Mouse (Mus musculus) embryonic facial prominence, embryonic 15.5 days (tissue): ENCODE results near the gene Steap3. TPM values are rescaled to one million over a fixed set of nuclear protein-coding genes. Genes with fewer than 3 reads are reported as not detected.

Experiments
- ATAC-seq: fragments of 200-750 bp; cut with Nextera tagmentation; 2 replicates; pipeline ENCODE4 v1.8.0; 2017; ENCODE audit warnings: low read depth, moderate TSS enrichment; ENCODE audit not compliant: insufficient number of reproducible peaks, low FRiP score, low TSS enrichment
- H3K27ac ChIP-seq: fragments of 300-500 bp; sonication (generic); replicated peaks from 2 replicates; pipeline ENCODE4 v1.5.1; 2015; ENCODE audit warnings: mild to moderate bottlenecking, inconsistent platforms
- H3K27me3 ChIP-seq: fragments of 300-500 bp; sonication (generic); 2 replicates; pipeline ENCODE4 v1.6.1; 2015; ENCODE audit warnings: inconsistent platforms
- H3K36me3 ChIP-seq: fragments of 300-500 bp; sonication (generic); 2 replicates; pipeline ENCODE4 v1.6.1; 2015; ENCODE audit warnings: mild to moderate bottlenecking, inconsistent platforms
- H3K4me1 ChIP-seq: fragments of 300-500 bp; sonication (generic); 2 replicates; pipeline ENCODE4 v1.6.1; 2015; ENCODE audit warnings: inconsistent platforms
- H3K4me2 ChIP-seq: fragments of 300-500 bp; sonication (generic); replicated peaks from 2 replicates; pipeline ENCODE4 v1.6.1; 2015; ENCODE audit warnings: mild to moderate bottlenecking, inconsistent platforms
- H3K4me3 ChIP-seq: fragments of 300-500 bp; sonication (generic); replicated peaks from 2 replicates; pipeline ENCODE4 v1.5.1; 2015; ENCODE audit warnings: mild to moderate bottlenecking, inconsistent platforms
- H3K9ac ChIP-seq: fragments of 300-500 bp; sonication (generic); 2 replicates; pipeline ENCODE4 v1.6.1; 2015; ENCODE audit warnings: inconsistent platforms
- H3K9me3 ChIP-seq: fragments of 300-500 bp; sonication (generic); replicated peaks from 2 replicates; pipeline ENCODE4 v1.6.1; 2016; ENCODE audit warnings: inconsistent platforms
- WGBS: fragments of 180-500 bp; shearing (Covaris S2); methylation state at CpG from one replicate; pipeline ENCODE4 v1.1.7; 2015; 5-methylcytosine and 5-hydroxymethylcytosine counted together
- polyA plus RNA-seq: library from polyadenylated mRNA; unstranded; fragments of >200 nt; fragmentation: Nextera tagmentation; extraction: Ambion mirVana; gene quantifications from 2 replicates; pipeline ENCODE4 v1.2.1, GENCODE M21; 2015

The Steap3 gene
- polyA plus RNA-seq, 1 experiment from 2014 or later: 7.9 TPM

DNA sequence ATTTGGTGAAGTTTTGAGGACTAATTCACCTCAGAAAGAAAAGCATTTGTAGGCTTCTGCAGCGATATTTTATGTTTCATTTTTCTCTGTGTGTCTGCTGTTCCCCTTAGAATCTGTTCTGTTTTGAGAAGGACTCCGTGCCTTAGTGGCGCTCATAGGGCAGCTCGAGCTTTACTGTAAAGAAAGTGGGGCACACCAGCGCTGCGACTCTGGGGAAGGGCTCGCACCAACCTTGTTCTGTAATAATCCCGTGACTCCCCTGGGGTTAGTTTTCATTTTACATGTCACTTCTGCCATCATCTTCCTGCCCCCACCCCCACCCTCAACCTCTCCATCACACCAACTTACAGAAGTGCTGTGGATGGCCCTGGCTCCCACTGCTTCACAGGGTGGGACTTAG, 95.4 kb downstream of the Steap3 start:
- Histone ChIP-seq H3K27me3 (no peaks in the 10 kb centered on the region), H3K9ac (no peak overlapping the region), H3K27ac (no peak overlapping the region), H3K9me3 (no peaks in the 10 kb centered on the region), H3K4me1 (no peaks in the 10 kb centered on the region), H3K4me2 (no peak overlapping the region), H3K4me3 (no peak overlapping the region), H3K36me3 (no peaks in the 10 kb centered on the region)
- ATAC-seq: no peak
- 92% methylated on average over 8 of the region's 8 CpGs for WGBS

DNA sequence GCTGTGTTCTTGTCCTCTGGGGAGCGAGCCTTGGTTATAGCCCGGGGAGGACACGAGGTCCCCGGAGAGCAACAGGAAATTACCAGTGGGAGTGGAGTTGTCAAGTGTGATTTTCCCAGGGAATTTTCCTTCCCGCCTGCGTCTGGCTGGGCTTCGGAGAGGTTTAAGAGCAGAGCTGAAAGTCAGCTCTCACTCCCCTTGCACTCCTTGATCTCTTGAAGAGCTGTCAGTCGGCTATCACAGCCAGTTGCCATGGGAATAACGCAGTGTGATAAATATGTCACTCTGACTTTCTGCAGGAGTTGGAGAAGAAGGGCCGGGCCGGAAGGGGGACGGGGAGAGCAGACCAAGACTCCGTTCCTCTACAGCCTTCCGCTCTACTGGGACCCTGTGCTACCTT, 96.2 kb downstream of the Steap3 start:
- Histone ChIP-seq H3K9ac (no peak overlapping the region), H3K4me3 (no peak overlapping the region), H3K4me1 (no peaks in the 10 kb centered on the region), H3K36me3 (no peaks in the 10 kb centered on the region), H3K27ac (no peak overlapping the region), H3K4me2 (no peak overlapping the region), H3K27me3 (no peaks in the 10 kb centered on the region), H3K9me3 (no peaks in the 10 kb centered on the region)
- WGBS: 37% methylated on average over 14 of the region's 14 CpGs
- no peak for ATAC-seq

DNA sequence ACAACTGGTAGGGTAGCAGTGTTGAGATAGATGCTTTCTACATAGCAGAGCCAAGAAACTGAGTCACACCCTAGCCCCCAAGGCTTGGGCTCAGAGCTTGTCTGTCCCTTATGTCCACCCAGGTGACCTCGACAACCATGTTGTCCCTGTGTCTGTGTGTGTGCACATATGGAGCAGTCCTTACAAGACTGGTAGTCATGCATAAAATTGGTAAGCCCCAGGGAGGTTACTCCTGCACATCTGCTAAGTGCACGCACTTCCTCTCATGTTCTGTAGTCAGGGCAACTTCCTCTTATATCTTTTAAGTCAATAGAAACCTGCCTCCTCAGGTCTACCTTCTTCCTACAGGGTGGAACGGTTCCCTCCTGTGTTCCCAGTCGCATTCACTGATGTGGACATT, 97.5 kb downstream of the Steap3 start:
- H3K4me2 ChIP-seq: no peak overlapping the region
- no peak overlapping the region for H3K9ac ChIP-seq
- no peaks in the 10 kb centered on the region for H3K9me3 ChIP-seq
- no peaks in the 10 kb centered on the region for H3K36me3 ChIP-seq
- no peak overlapping the region for H3K27ac ChIP-seq
- H3K27me3 ChIP-seq: no peaks in the 10 kb centered on the region
- H3K4me3 ChIP-seq: no peak overlapping the region
- no peak for ATAC-seq
- no peaks in the 10 kb centered on the region for H3K4me1 ChIP-seq
- 81% methylated on average over 4 of the region's 4 CpGs for WGBS

DNA sequence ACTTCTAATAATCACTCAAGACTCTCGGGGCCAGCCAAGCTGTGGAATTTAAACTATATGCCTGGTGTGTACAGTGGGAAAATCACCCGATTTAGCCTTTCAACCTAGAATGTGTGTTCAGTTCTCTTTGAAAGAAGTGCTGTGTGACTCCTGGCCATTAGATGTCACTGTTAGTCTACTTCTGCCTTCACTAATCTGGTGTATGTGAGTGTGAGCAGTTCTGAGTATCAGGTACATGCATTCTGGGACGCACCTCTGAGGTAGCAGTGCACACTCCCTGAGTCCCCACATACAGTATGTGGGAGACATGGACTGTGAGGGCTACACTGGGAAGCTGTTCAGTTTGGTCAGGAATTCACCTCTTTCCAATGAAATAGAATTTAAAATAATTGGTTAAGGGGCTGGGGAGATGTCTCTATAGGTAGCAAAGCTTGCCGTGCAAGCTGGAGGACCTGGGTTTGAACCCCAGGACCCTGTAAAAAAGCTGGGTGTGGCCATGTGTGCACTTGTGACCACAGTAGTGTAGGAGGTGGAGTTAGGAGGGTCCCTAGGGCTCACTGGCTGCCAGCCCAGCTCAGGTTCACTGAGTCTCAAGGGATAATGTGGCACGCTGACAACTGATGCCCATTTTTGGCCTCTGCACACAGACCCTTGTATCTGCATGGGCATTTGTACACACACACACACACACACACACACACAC, 100.5 kb downstream of the Steap3 start:
- Histone ChIP-seq H3K36me3 (no peaks in the 10 kb centered on the region), H3K27ac (no peak overlapping the region), H3K9ac (no peak overlapping the region), H3K4me1 (no peaks in the 10 kb centered on the region), H3K4me2 (no peak overlapping the region), H3K27me3 (no peaks in the 10 kb centered on the region), H3K9me3 (no peaks in the 10 kb centered on the region), H3K4me3 (no peak overlapping the region)
- ATAC-seq: no peak; the same call in 1 of the 2 replicates
- 61% methylated on average over 5 of the region's 5 CpGs for WGBS

DNA sequence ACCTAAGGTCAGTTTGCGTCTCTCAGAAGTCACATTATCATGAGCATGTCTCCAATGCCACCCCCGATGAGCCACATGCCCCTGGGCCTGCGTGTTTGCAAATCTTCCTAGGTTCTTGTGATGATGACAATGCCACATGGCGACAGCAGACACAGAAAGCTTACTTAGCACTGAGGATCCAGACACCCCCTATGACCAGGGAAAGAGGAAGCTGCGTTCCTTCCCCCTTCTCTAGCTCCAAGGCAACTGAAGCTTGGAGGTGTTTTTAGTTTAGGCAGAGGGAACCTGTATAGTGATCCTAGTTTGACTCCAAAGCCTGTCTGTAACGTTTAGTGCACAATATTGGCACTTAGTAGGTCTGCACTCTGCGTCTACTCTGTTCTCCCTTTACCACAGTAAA, 102.2 kb downstream of the Steap3 start:
- no peak overlapping the region for H3K4me2 ChIP-seq
- 86% methylated on average over 7 of the region's 7 CpGs for WGBS
- no peak overlapping the region for H3K9ac ChIP-seq
- H3K9me3 ChIP-seq: no peaks in the 10 kb centered on the region
- no peaks in the 10 kb centered on the region for H3K36me3 ChIP-seq
- H3K4me1 ChIP-seq: no peaks in the 10 kb centered on the region
- H3K27ac ChIP-seq: no peak overlapping the region
- H3K27me3 ChIP-seq: no peaks in the 10 kb centered on the region
- no peak for ATAC-seq
- no peak overlapping the region for H3K4me3 ChIP-seq

DNA sequence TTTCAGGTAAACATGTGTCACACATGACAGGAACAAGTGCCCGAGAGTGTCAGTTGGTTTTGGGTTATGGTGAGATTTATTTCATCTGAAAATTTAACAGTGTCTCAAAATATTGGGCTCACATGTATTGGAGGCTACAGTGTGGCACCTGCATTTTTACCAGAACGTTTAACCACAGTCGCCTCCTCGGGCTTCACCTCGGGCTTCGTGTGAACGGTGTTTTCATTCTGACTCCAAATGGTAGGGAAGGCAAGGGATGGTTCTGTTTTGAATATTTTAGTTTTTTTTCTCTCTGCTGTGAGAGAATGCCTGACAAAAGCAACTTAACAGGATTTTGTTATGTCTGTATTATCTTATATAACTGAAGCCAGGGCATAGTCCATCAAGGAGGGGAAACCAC, 103.8 kb downstream of the Steap3 start:
- Histone ChIP-seq H3K9ac (no peak overlapping the region), H3K4me1 (no peaks in the 10 kb centered on the region), H3K4me2 (no peak overlapping the region), H3K4me3 (no peak overlapping the region), H3K9me3 (no peaks in the 10 kb centered on the region), H3K27ac (no peak overlapping the region), H3K27me3 (no peaks in the 10 kb centered on the region), H3K36me3 (no peaks in the 10 kb centered on the region)
- 81% methylated on average over 7 of the region's 7 CpGs for WGBS
- no peak for ATAC-seq

DNA sequence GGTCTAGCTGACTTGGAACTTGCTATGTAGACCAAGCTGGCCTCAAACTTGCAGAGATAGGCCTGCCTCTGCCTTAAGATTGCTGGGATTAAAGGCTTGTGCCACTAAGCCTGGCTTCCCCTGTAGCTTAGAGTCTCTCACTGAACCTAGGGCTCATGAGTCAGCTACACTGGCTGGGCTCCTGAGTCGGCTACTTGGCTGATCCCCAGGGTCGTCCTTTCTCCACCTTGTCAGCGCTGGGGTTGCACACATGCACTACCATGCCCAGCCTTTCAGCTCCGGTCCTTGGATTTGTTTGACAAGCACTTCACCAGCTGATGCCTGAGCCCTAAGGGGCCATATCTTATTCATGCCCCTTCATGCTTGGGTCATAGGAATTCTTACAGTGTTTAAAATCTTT, 104.5 kb downstream of the Steap3 start:
- Histone ChIP-seq H3K27me3 (no peaks in the 10 kb centered on the region), H3K4me1 (no peaks in the 10 kb centered on the region), H3K4me3 (no peak overlapping the region), H3K27ac (no peak overlapping the region), H3K9ac (no peak overlapping the region), H3K4me2 (no peak overlapping the region), H3K36me3 (no peaks in the 10 kb centered on the region), H3K9me3 (no peaks in the 10 kb centered on the region)
- no peak for ATAC-seq
- 56% methylated on average over 4 of the region's 4 CpGs for WGBS

DNA sequence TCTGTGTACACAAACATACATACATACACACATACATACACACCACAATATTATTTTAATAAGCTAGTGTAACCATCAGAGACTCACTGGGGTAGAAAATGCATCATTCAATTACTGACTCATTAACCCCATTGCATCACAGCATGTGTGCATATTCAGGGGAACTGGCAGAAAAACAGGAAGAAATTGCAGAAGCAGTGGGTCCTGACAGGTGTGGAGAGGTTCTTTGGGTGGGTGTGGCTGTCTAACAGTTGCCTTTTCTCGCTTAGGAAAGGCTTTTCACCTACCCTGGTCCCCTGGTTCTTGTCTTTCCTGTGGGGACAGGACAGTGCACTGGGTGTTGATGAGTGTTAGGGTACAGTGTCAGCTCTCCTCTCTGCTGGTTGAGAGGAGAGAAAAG, 109.9 kb downstream of the Steap3 start:
- 61% methylated on average over 1 of the region's 1 CpGs for WGBS
- Histone ChIP-seq H3K9me3 (no peaks in the 10 kb centered on the region), H3K36me3 (no peaks in the 10 kb centered on the region), H3K4me1 (no peaks in the 10 kb centered on the region), H3K27me3 (no peaks in the 10 kb centered on the region), H3K4me3 (no peak overlapping the region), H3K27ac (no peak overlapping the region), H3K4me2 (no peak overlapping the region), H3K9ac (no peak overlapping the region)
- ATAC-seq: no peak

DNA sequence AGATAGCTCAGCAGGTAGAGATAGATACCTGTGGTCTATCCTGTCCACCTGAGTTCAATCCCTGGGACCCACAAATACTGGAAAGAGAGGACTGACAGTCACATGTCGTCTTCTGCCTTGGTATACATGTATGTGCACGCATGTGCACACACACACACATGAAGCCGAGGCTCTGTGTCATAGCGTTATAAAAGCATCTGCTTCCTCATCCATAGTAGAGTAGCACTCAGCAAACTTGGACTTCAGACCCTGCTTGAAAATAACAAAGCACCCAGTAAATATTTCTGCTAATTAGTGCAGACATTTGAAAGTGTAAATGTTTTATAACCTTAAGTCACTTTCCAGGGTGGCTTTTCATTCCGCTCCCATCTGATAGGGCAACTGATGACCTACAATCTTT, 111.0 kb downstream of the Steap3 start:
- ATAC-seq: no peak
- Histone ChIP-seq H3K9me3 (no peaks in the 10 kb centered on the region), H3K36me3 (no peaks in the 10 kb centered on the region), H3K4me2 (no peak overlapping the region), H3K27me3 (no peaks in the 10 kb centered on the region), H3K4me1 (no peaks in the 10 kb centered on the region), H3K9ac (no peak overlapping the region), H3K4me3 (no peak overlapping the region), H3K27ac (no peak overlapping the region)
- 92% methylated on average over 5 of the region's 5 CpGs for WGBS

DNA sequence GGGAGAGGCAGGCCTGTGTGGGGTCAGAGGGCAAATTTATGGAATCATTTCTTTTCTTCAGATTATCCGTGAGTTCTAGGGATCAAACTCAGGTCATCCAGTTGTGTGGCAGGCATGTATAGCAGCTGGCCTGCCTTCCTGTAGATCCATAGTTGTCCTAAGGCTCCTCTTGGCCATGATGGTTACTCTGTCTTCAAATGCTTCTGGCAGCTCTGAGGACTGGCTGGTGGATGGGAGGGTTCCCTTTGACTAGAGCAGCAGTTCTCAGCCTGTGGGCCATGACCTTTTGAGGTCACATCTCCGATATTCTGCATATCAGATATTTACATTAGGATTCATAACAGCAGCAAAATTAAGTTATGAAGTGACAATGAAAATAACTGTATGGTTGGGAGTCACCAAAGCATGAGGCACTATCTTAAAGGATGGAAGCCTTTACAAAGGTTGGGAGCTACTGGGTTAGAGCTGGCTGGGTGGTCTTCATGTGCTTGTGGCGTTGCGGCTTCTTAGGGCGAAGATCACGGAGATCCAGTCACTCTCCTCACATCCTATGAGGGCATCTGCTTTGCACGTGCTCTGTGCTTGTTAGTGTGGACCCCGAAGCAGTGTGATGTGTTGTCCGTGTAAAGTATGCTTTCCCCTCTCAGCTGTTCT, 113.9 kb downstream of the Steap3 start:
- no peaks in the 10 kb centered on the region for H3K4me1 ChIP-seq
- no peaks in the 10 kb centered on the region for H3K9me3 ChIP-seq
- H3K4me3 ChIP-seq: no peak overlapping the region
- ATAC-seq: no peak
- no peak overlapping the region for H3K9ac ChIP-seq
- WGBS: 79% methylated on average over 9 of the region's 9 CpGs
- H3K36me3 ChIP-seq: no peaks in the 10 kb centered on the region
- no peak overlapping the region for H3K27ac ChIP-seq
- H3K4me2 ChIP-seq: no peak overlapping the region
- H3K27me3 ChIP-seq: no peaks in the 10 kb centered on the region

DNA sequence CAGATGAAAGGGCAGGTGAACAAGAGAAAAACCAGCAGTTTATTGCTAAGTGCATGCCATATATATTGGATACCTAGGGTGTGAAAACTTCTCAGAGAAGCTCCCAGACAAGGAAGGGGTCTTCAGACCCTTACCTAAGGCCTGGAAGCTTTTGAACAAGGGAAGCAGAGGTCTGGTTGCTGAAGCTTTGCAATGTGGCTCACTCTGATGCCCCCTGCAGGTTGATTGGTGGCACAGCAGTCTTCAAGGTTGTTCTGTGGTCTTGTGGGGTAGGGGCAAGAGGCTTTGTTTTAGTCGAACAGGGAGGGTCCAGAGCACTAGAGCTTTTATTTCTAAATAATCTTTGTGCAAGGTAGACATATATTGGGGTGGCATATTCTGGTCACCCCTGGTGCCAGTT, 117.2 kb downstream of the Steap3 start:
- Histone ChIP-seq H3K27ac (no peak overlapping the region), H3K36me3 (no peaks in the 10 kb centered on the region), H3K4me3 (no peak overlapping the region), H3K27me3 (no peaks in the 10 kb centered on the region), H3K9ac (no peak overlapping the region), H3K4me1 (no peaks in the 10 kb centered on the region), H3K9me3 (no peaks in the 10 kb centered on the region), H3K4me2 (no peak overlapping the region)
- WGBS: 19% methylated on average over 1 of the region's 1 CpGs
- no peak for ATAC-seq

DNA sequence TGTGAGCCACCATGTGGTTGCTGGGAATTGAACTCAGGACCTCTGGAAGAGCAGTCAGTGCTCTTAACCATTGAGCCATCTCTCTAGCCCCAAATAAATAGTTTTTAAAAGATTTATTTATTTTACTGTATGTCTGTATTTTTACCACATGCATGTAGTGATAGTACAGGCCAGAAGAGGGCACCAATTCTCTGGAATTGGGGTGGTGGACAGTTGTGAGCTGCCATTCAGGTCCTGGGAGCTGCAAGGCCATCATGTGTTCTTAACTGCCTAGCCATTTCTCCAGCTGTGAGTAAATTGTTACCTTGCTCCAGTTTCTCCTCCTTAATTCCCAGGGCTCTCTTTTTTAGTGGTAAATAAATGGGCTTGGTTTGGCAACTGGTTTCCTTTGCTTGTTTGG, 118.3 kb downstream of the Steap3 start:
- H3K4me2 ChIP-seq: no peak overlapping the region
- H3K36me3 ChIP-seq: no peaks in the 10 kb centered on the region
- H3K4me3 ChIP-seq: no peak overlapping the region
- no peaks in the 10 kb centered on the region for H3K4me1 ChIP-seq
- H3K9me3 ChIP-seq: no peaks in the 10 kb centered on the region
- ATAC-seq: no peak
- H3K27me3 ChIP-seq: no peaks in the 10 kb centered on the region
- H3K27ac ChIP-seq: no peak overlapping the region
- no peak overlapping the region for H3K9ac ChIP-seq
